Mouse (Mus musculus) liver, embryonic 14.5 days (tissue): ENCODE measurements at regions not wholly inside any gene's neighbourhood (a gene's known extent, or its start where the extent isn't known, plus 50 kb on each side); places are given as distances from the start of the nearest gene placed in this dataset.

Experiments used
- ATAC-seq: fragments of 200-750 bp; cut with Nextera tagmentation; 2 replicates; pipeline ENCODE4 v1.8.0; 2017; ENCODE audit warnings: moderate number of reproducible peaks, mild to moderate bottlenecking, moderate library complexity; ENCODE audit not compliant: insufficient read depth
- DNase-seq, 3 experiments: peaks; one replicate each; pipeline ENCODE4 v3.0.0-alpha.2; 2012 to 2013; ENCODE audit warnings: low read depth in 3 of 3, low spot score in 3 of 3
- H3K27ac ChIP-seq: fragments of 300-500 bp; sonication (generic); 2 replicates; pipeline ENCODE4 v1.5.1; 2014; ENCODE audit warnings: moderate library complexity, mild to moderate bottlenecking, control low read depth, inconsistent platforms
- H3K27me3 ChIP-seq: fragments of 300-500 bp; sonication (generic); 2 replicates; pipeline ENCODE4 v1.6.1; 2014; ENCODE audit warnings: mild to moderate bottlenecking, low read length, moderate library complexity; ENCODE audit not compliant: control insufficient read depth, insufficient read depth
- H3K36me3 ChIP-seq: fragments of 300-500 bp; sonication (generic); replicated peaks from 2 replicates; pipeline ENCODE4 v1.6.1; 2014; ENCODE audit warnings: low read depth; ENCODE audit not compliant: control insufficient read depth, insufficient read depth
- H3K4me1 ChIP-seq, 2 experiments: fragments of 200-500 bp in 1 of 2; fragments of 300-500 bp in 1 of 2; sonication (generic) in 1 of 2; replicated peaks; 2 replicates each; pipeline ENCODE4 v1.6.1; 2012 to 2014; ENCODE audit warnings: antibody characterized with exemption in 1 of 2, inconsistent platforms in 1 of 2, low read length in 1 of 2; ENCODE audit not compliant: control insufficient read depth in 2 of 2, insufficient read depth in 2 of 2
- H3K4me2 ChIP-seq: fragments of 300-500 bp; sonication (generic); 2 replicates; pipeline ENCODE4 v1.6.1; 2014; ENCODE audit warnings: low read depth, mild to moderate bottlenecking, control low read depth, moderate library complexity
- H3K4me3 ChIP-seq, 2 experiments: fragments of 200-500 bp in 1 of 2; fragments of 300-500 bp in 1 of 2; sonication (generic) in 1 of 2; 2 replicates each; pipeline ENCODE4 v1.5.1; 2012 to 2014; ENCODE audit warnings: low read depth in 2 of 2, low read length in 2 of 2, mild to moderate bottlenecking in 2 of 2, control low read depth in 1 of 2, inconsistent platforms in 1 of 2, moderate library complexity in 1 of 2; ENCODE audit not compliant: insufficient read depth in 1 of 2
- H3K9ac ChIP-seq: fragments of 300-500 bp; sonication (generic); replicated peaks from 2 replicates; pipeline ENCODE4 v1.6.1; 2014; ENCODE audit warnings: mild to moderate bottlenecking, control low read depth, moderate library complexity
- H3K9me3 ChIP-seq: fragments of 300-500 bp; sonication (generic); 2 replicates; pipeline ENCODE4 v1.6.1; 2016; ENCODE audit warnings: low read length, mixed read lengths; ENCODE audit not compliant: control insufficient read depth
- CTCF ChIP-seq: IDR thresholded peaks from 2 replicates; pipeline ENCODE4 v1.5.1; 2016; ENCODE audit warnings: antibody characterized with exemption, low read depth, control low read depth
- EP300 ChIP-seq: IDR thresholded peaks from 2 replicates; pipeline ENCODE4 v1.6.1; 2016; ENCODE audit warnings: antibody characterized with exemption, low read depth
- whole genome bisulfite sequencing: fragments of 180-500 bp; shearing (Covaris S2); extraction: QIAGEN DNeasy Blood & Tissue Kit; methylation state at CpG from one replicate; pipeline ENCODE4 v1.1.7; 2014; ENCODE audit not compliant: insufficient replicate concordance; 5-methylcytosine and 5-hydroxymethylcytosine counted together

DNA sequence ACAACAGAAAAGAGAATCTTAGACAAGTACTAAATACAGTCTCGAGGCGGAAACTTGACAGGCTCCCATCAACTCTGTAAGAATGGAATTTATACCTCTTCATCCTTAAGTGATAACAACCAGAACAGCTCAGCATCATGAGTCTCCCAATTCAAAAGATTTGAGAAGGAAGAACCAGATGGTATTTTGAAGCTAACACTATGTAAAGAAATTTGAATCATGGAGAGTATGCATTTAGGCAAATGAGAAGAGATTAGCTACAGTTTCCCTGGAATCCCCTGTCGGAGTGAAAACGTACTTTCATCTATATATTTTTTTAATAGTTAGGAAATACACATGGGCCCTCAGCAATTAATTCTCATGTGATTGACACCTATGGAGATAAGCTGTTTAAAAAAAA is 140.9 kb downstream of the Nrip1 start:
- WGBS, result 67% methylated on average over 4 of the region's 4 CpGs

DNA sequence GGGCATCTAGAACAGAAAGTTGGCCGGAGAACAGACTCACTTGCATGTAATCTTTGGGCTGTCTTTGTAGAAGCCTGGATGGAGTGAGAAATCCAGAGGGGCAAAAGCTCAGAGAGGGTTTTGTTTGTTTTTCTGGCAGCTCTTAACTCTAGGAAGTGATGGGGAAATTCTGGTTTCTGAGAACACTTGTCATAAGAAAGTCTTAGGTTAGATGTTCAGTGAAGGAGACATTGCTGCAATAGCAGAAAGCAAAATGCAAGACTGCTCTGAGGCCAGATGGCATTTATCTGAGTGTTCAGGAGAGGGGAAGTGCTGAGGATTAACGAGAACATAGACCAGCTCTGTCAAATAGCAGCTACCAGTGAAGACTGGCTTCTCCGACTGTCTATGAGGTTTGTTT is 141.5 kb downstream of the Nrip1 start:
- Histone ChIP-seq H3K4me1 (0 out of 4 replicates have a peak, but pooled peaks cover 0 to 1% of the 10 kb centered on the region in 2 experiments), H3K36me3 (no peaks in the 10 kb centered on the region), H3K27me3 (no peaks in the 10 kb centered on the region), H3K9me3 (no peaks in the 10 kb centered on the region), H3K4me3 (no peak overlapping the region), H3K27ac (no peak overlapping the region), H3K9ac (no peak overlapping the region), H3K4me2 (no peak overlapping the region)
- ATAC-seq, result no peak
- WGBS, result 39% methylated on average over 3 of the region's 3 CpGs
- TF ChIP-seq CTCF (no peak), EP300 (no peak)
- no peak for DNase-seq

More for the DNA sequence above, 140.9 kb downstream of the Nrip1 start:
- no peak overlapping the region for H3K9ac ChIP-seq
- H3K27me3 ChIP-seq, result no peaks in the 10 kb centered on the region
- TF ChIP-seq EP300, result no peak
- TF ChIP-seq CTCF, result no peak
- H3K36me3 ChIP-seq, result no peaks in the 10 kb centered on the region
- H3K4me2 ChIP-seq, result no peak overlapping the region
- no peaks in the 10 kb centered on the region for H3K4me1 ChIP-seq
- DNase-seq, result no peak
- no peak overlapping the region for H3K4me3 ChIP-seq
- no peaks in the 10 kb centered on the region for H3K9me3 ChIP-seq
- no peak for ATAC-seq
- no peak overlapping the region for H3K27ac ChIP-seq

DNA sequence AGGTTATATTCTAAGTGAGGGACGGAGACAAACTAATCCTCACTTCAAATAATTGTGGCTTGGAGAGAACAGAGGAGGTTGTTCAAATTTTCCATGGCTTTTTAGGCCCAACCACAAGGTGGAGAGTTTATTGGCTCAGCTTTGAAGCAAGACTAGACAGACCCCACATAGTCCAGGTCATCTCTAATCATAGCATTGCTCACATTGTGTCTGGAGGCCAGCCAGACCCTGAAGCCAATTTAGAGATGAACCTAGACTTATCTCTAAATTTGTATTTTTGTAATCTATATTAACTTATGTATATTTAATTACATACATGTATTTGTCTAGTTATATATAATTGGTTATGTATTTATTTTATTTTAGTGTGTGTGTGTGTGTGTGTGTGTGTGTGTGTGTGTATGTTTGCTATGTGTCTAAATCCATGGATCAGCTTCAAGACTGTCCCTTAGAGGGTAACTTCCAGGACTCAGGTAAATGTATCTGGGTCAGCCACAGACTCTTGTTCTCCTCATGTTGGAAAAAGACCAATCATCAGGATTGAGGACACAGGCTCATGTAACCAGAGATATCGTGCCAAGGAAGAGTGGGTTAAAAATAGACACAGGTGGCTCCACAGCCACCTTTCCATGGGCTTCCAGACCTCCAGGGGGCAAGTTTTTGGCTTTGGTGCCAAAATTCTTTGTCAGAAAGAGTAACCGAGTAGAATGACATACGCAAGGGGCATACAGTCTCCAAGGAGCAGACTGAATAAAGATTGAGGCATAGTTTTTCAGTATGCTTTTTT is 142.9 kb downstream of the Nrip1 start:
- no peaks in the 10 kb centered on the region for H3K9me3 ChIP-seq
- H3K4me2 ChIP-seq, result no peak overlapping the region
- peaks cover 2 to 8% of the 10 kb centered on the region in 2 experiments; a peak in 2 of 4 replicates for H3K4me1 ChIP-seq
- ATAC-seq, result no peak
- H3K27ac ChIP-seq, result no peak overlapping the region
- H3K4me3 ChIP-seq, result no peak overlapping the region
- no peak for DNase-seq
- no peaks in the 10 kb centered on the region for H3K27me3 ChIP-seq
- H3K36me3 ChIP-seq, result no peaks in the 10 kb centered on the region
- no peak overlapping the region for H3K9ac ChIP-seq
- TF ChIP-seq EP300 (no peak), CTCF (no peak)
- 70% methylated on average over 4 of the region's 4 CpGs for WGBS

DNA sequence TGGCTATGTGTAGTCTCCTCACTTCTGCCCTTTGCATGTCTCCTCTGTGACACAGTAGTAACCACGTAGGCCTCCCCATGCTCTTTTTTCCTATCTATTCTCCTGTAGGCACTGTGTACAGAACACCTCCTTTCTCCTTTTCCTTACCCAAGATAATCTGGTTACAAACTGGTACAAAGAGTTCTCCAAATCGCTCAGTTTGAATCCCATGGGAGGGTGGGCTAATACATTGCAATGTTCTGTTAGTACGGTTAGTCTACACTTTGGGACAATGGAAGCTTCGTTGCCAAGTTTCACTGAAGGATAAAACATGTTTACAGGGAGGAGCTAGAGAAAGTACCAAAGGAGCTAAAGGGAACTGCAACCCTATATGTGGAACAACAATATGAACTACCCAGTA is 145.2 kb downstream of the Nrip1 start:
- Histone ChIP-seq H3K27ac (no peak overlapping the region), H3K9ac (no peak overlapping the region), H3K36me3 (no peaks in the 10 kb centered on the region), H3K4me2 (no peak overlapping the region), H3K9me3 (no peaks in the 10 kb centered on the region), H3K4me3 (no peak overlapping the region), H3K4me1 (peaks cover 2 to 13% of the 10 kb centered on the region in 2 experiments; a peak in 3 of 4 replicates), H3K27me3 (no peaks in the 10 kb centered on the region)
- TF ChIP-seq EP300 (no peak), CTCF (no peak)
- DNase-seq (no peak), ATAC-seq (no peak)
- WGBS, result 64% methylated on average over 4 of the region's 4 CpGs

DNA sequence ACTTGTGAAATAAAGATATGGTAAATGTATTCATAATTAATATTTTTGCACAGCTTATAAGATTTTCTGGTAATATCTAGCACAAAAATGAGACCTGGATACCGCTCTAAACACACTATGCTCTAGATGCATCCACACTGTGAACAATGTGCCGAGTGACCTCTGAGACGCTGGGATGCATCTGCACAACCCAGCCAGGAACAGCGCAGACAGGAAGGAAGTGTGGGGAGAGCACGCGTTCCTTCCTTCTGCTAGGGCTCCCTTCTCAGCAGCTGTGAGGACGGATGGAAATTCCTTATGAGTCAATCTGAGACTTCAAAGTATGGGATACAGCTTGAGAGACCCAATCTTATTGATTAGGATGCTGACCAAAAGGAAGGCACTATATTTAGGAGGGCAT is 147.2 kb downstream of the Nrip1 start:
- DNase-seq (no peak), ATAC-seq (no peak)
- H3K4me3 ChIP-seq, result no peak overlapping the region
- no peak overlapping the region for H3K9ac ChIP-seq
- H3K4me1 ChIP-seq, result peaks cover 2 to 15% of the 10 kb centered on the region in 2 experiments; a peak in 3 of 4 replicates
- no peaks in the 10 kb centered on the region for H3K9me3 ChIP-seq
- no peaks in the 10 kb centered on the region for H3K36me3 ChIP-seq
- TF ChIP-seq CTCF (no peak), EP300 (no peak)
- H3K27me3 ChIP-seq, result no peaks in the 10 kb centered on the region
- 20% methylated on average over 7 of the region's 7 CpGs for WGBS
- no peak overlapping the region for H3K27ac ChIP-seq
- no peak overlapping the region for H3K4me2 ChIP-seq
